Mouse (Mus musculus): ENCODE results near the gene Morc4. TPM values are rescaled to one million over a fixed set of nuclear protein-coding genes. Genes with fewer than 3 reads are reported as not detected.

Gene Morc4
- 6.6 and 9.4 TPM in 2 replicates for polyA plus RNA-seq (2012; rRNA removed)
- polyA plus RNA-seq (2014; fragmentation: Nextera tagmentation; extraction: Ambion mirVana): 17.7 and 19.0 TPM in 2 replicates

DNA sequence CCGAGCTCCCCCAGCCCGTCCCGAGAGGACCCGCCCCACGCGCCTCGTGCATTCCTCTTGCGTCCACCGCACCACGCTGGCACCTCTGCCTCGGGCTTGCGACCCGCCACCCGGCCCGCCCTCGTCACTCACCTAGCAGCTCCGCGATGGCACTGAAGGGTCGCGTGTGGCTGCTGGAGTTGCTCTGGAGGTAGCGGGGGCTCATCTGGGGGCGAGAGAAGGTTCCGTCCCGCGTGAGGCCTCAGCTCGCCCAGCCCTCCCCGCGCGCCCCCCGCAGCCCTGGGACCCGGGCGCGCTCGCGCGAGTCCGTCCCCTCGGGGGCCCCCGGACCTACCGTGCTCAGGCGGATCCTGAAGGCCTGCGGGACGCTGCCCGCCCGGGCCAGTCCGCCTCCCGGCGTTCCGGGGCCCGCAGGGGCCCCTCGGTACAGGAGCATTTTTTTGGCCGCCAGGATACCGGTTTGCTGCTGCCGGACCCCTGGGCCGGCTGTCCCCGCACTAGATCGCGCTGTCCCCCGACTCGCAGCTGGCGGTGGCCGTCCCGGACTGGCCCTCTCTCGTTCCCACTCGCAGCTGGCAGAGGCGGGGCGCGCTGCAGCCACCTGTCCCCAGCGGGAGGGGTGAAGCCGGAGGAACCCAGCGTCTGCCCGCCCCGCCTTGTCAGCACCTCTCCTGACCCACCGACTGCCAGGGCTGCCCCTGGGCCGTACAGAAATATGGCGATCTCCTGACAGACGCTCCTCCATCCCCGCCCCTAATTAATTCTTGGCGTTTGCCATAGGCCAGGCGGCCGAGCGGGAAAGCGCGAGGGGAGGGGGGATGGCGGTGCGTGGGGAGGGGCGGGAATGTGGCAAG is at the start of gene Morc4:
Gene Morc4, minus strand, starts transcription at position 740 of the 854 bp plus-strand sequence.
- H3K4me3 ChIP-seq (ENCODE audit: insufficient read depth in 1 of 2, low read depth in 2 of 2, low read length in 2 of 2): peak within 1 kb of the TSS; percentile 55 to 60
- peak; percentile 71 for ATAC-seq (ENCODE audit: insufficient read depth)
- H3K4me1 ChIP-seq (replicated peaks; ENCODE audit: control insufficient read depth in 2 of 2, insufficient read depth in 2 of 2, low read length in 1 of 2): peaks cover 0 to 2% of the 10 kb centered on the region in 2 experiments; a peak in 1 of 4 replicates
- WGBS (ENCODE audit: insufficient replicate concordance): 20% methylated on average over 77 of the region's 87 CpGs
- no peak within 1 kb of the TSS for H3K27ac ChIP-seq
- H3K9me3 ChIP-seq (ENCODE audit: control insufficient read depth, low read length): no peaks in the 10 kb centered on the region
- peak in 1 of 3 experiments; percentile 13 for DNase-seq (ENCODE audit: low read depth in 3 of 3, low spot score in 3 of 3)
- no peaks in the 10 kb centered on the region for H3K27me3 ChIP-seq (ENCODE audit: control insufficient read depth, insufficient read depth, low read length)
- TF ChIP-seq EP300 (IDR thresholded peaks at IDR 0.05; ENCODE audit: low read depth): no peak
- TF ChIP-seq CTCF (IDR thresholded peaks at IDR 0.05; ENCODE audit: low read depth): no peak
- H3K9ac ChIP-seq (replicated peaks): peak within 1 kb of the TSS; percentile 32
- no peaks in the 10 kb centered on the region for H3K36me3 ChIP-seq (replicated peaks; ENCODE audit: control insufficient read depth, insufficient read depth, low read depth)
- H3K4me2 ChIP-seq (ENCODE audit: low read depth): peak within 1 kb of the TSS; percentile 68

DNA sequence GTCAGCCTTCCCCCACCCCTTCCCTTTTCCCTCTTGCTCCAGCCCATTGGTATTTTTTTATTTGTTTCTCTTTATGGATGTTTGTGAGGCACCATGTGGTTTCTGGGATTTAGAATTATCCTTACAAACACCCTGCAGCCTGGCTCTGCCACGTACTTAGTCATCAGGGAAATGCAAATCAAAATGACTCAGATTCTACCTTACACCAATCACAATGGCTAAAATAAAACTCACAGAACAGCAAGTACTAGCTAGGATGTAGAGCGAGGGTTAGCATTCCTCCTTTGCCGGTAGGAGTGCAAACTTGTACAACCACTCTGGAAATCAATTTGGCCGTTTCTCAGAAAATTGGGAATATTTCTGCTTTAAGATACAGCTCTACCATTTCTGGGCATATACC is 49.1 kb upstream of the Morc4 start:
- Histone ChIP-seq H3K4me2 (ENCODE audit: low read depth) (no peak overlapping the region), H3K9me3 (ENCODE audit: control insufficient read depth, low read length) (no peaks in the 10 kb centered on the region), H3K27me3 (ENCODE audit: control insufficient read depth, insufficient read depth, low read length) (no peaks in the 10 kb centered on the region), H3K27ac (no peak overlapping the region), H3K36me3 (replicated peaks; ENCODE audit: control insufficient read depth, insufficient read depth, low read depth) (no peaks in the 10 kb centered on the region), H3K9ac (replicated peaks) (no peak overlapping the region), H3K4me1 (replicated peaks; ENCODE audit: control insufficient read depth in 2 of 2, insufficient read depth in 2 of 2, low read length in 1 of 2) (no peaks in the 10 kb centered on the region), H3K4me3 (ENCODE audit: insufficient read depth in 1 of 2, low read depth in 2 of 2, low read length in 2 of 2) (no peak overlapping the region)
- TF ChIP-seq EP300 (IDR thresholded peaks at IDR 0.05; ENCODE audit: low read depth) (no peak), CTCF (IDR thresholded peaks at IDR 0.05; ENCODE audit: low read depth) (no peak)
- ATAC-seq (ENCODE audit: insufficient read depth) (no peak), DNase-seq (ENCODE audit: low read depth in 3 of 3, low spot score in 3 of 3) (no peak)
- 71% methylated on average over 4 of the region's 4 CpGs for WGBS (ENCODE audit: insufficient replicate concordance)

DNA sequence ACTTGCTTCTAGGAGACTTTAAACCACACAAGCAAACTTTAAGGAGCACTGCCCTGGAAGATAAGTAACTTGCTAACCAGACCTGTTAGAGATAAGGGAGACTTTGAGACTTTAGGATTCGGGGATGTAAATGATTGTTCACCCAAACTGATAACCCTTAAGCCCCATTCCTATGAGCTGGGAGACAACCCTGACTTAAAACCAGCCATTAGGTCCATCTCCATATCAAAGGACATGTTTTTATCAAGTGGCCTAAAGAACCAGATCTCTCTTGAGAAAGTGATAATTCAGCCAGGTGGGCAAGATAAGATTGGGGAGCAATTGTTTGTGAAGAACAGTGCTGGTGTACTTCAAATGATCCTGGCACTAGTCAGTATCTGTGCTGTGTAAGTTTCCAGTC is 19.9 kb upstream of the Morc4 start:
- Histone ChIP-seq H3K9ac (replicated peaks) (no peak overlapping the region), H3K4me3 (ENCODE audit: insufficient read depth in 1 of 2, low read depth in 2 of 2, low read length in 2 of 2) (no peak overlapping the region), H3K4me1 (replicated peaks; ENCODE audit: control insufficient read depth in 2 of 2, insufficient read depth in 2 of 2, low read length in 1 of 2) (no peaks in the 10 kb centered on the region), H3K9me3 (ENCODE audit: control insufficient read depth, low read length) (no peaks in the 10 kb centered on the region), H3K27ac (no peak overlapping the region), H3K4me2 (ENCODE audit: low read depth) (no peak overlapping the region), H3K27me3 (ENCODE audit: control insufficient read depth, insufficient read depth, low read length) (no peaks in the 10 kb centered on the region), H3K36me3 (replicated peaks; ENCODE audit: control insufficient read depth, insufficient read depth, low read depth) (no peaks in the 10 kb centered on the region)
- 4% methylated on average over 1 of the region's 1 CpGs for WGBS (ENCODE audit: insufficient replicate concordance)
- no peak for TF ChIP-seq CTCF (IDR thresholded peaks at IDR 0.05; ENCODE audit: low read depth)
- TF ChIP-seq EP300 (IDR thresholded peaks at IDR 0.05; ENCODE audit: low read depth): no peak
- ATAC-seq (ENCODE audit: insufficient read depth): no peak
- no peak for DNase-seq (ENCODE audit: low read depth in 3 of 3, low spot score in 3 of 3)

DNA sequence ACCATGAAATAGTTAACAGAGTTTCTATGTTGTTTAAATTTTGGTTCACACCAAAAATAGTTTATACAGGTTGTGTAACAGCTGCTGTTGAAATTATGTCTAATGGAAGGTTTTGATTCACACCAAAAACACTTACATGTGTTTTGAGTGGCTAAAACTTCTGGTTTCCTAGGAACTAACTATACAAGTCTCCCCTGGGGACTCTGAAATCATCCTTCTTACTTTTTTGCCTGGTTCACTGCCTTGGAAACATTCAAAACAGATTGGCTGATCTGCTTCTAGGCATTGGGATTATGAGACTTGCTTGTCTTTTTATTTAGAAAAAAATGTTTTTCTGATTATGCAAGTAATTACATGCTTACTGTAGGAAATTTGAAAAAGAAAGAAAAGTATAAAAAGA is 11.7 kb upstream of the Morc4 start:
- Histone ChIP-seq H3K9ac (replicated peaks) (no peak overlapping the region), H3K4me1 (replicated peaks; ENCODE audit: control insufficient read depth in 2 of 2, insufficient read depth in 2 of 2, low read length in 1 of 2) (no peaks in the 10 kb centered on the region), H3K4me3 (ENCODE audit: insufficient read depth in 1 of 2, low read depth in 2 of 2, low read length in 2 of 2) (no peak overlapping the region), H3K27ac (no peak overlapping the region), H3K4me2 (ENCODE audit: low read depth) (no peak overlapping the region), H3K36me3 (replicated peaks; ENCODE audit: control insufficient read depth, insufficient read depth, low read depth) (no peaks in the 10 kb centered on the region), H3K27me3 (ENCODE audit: control insufficient read depth, insufficient read depth, low read length) (no peaks in the 10 kb centered on the region), H3K9me3 (ENCODE audit: control insufficient read depth, low read length) (no peaks in the 10 kb centered on the region)
- DNase-seq (ENCODE audit: low read depth in 3 of 3, low spot score in 3 of 3): no peak
- ATAC-seq (ENCODE audit: insufficient read depth): no peak
- no peak for TF ChIP-seq EP300 (IDR thresholded peaks at IDR 0.05; ENCODE audit: low read depth)
- no peak for TF ChIP-seq CTCF (IDR thresholded peaks at IDR 0.05; ENCODE audit: low read depth)

DNA sequence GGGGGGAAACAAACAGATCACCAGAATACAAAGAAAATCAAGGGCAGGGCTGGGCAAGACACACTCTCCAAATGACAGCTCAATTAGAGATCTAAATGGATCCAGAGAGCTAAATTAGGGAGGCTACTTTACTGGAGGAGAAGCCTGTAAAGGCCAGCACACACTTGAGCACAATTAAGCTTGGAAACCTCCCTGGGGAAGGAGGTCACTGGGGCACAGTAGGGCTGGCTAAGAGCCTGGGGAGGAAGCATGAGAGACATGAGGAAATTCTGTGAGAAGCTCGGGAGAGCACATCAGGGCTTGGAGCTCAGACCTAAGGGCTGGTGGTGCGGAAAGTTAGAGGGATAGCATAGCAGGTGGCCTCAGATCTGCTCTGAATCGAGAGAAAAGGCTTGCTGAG is 6.5 kb upstream of the Morc4 start:
- H3K9me3 ChIP-seq (ENCODE audit: control insufficient read depth, low read length): no peaks in the 10 kb centered on the region
- H3K4me2 ChIP-seq (ENCODE audit: low read depth): no peak overlapping the region
- no peak for DNase-seq (ENCODE audit: low read depth in 3 of 3, low spot score in 3 of 3)
- H3K27ac ChIP-seq: no peak overlapping the region
- no peak for ATAC-seq (ENCODE audit: insufficient read depth)
- no peak overlapping the region for H3K4me3 ChIP-seq (ENCODE audit: insufficient read depth in 1 of 2, low read depth in 2 of 2, low read length in 2 of 2)
- no peaks in the 10 kb centered on the region for H3K27me3 ChIP-seq (ENCODE audit: control insufficient read depth, insufficient read depth, low read length)
- no peaks in the 10 kb centered on the region; a peak in 1 of 4 replicates for H3K4me1 ChIP-seq (replicated peaks; ENCODE audit: control insufficient read depth in 2 of 2, insufficient read depth in 2 of 2, low read length in 1 of 2)
- H3K36me3 ChIP-seq (replicated peaks; ENCODE audit: control insufficient read depth, insufficient read depth, low read depth): no peaks in the 10 kb centered on the region
- WGBS (ENCODE audit: insufficient replicate concordance): 31% methylated on average over 3 of the region's 3 CpGs
- H3K9ac ChIP-seq (replicated peaks): no peak overlapping the region
- TF ChIP-seq CTCF (IDR thresholded peaks at IDR 0.05; ENCODE audit: low read depth): no peak
